Mouse (Mus musculus) C2C12 (cell line): ENCODE results near the gene Gckr.

ENCODE experiments used
- CEBPB ChIP-seq: IDR thresholded peaks from one replicate; pipeline ENCODE4 v1.6.1; 2011; ENCODE audit warnings: low read depth, mild to moderate bottlenecking, control low read depth, moderate library complexity
- CTCF ChIP-seq: IDR thresholded peaks from one replicate; pipeline ENCODE4 v1.5.1; 2011; ENCODE audit not compliant: control insufficient read depth, insufficient read depth, insufficient read length
- MAX ChIP-seq: IDR thresholded peaks from one replicate; pipeline ENCODE4 v1.6.1; 2011; ENCODE audit warnings: mild to moderate bottlenecking, control low read depth
- MYOD1 ChIP-seq: IDR thresholded peaks from one replicate; pipeline ENCODE4 v1.6.1; 2011; ENCODE audit warnings: low read depth; ENCODE audit not compliant: control insufficient read depth, insufficient read length

DNA sequence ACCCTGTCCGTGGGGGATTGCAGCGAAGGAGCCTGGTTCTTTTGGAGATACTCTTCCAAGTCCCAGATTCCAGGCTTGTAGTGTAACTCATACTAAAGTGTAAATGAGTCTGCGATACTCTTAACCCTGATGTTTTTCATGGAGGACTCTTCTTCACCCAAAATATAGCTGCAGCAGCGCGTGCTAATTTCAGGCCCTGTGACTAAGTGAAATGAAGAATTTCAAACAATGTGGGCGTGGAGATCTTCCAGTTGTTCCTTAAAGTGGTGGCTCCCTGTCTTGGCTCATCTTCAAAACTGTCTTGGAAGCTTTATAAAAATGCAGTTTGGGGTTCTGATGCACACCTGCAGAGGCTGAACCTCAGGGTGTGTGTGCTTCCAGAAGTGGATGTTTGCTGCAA, 5.8 kb downstream of the Gckr start:
- no peak for TF ChIP-seq CTCF
- no peak for TF ChIP-seq MAX
- TF ChIP-seq MYOD1, result no peak
- TF ChIP-seq CEBPB, result no peak
